Mouse (Mus musculus): Measurements from ENCODE around the gene Siglece.
A peak's percentile ranks its signal among the peaks of the same experiment; 100 is the strongest.
"Not testable (repeated sequence)": the region's sequence is repeated elsewhere in the genome, so short reads cannot be mapped to it uniquely, and the experiment has no call there.

Gene Siglece

GRCm38 (mm10) chr7:43660002-43660401, at the start of gene Siglece:
Siglece (minus strand) TSS chr7:43660161.
- no peak for DNase-seq (ENCODE audit: low spot score)

GRCm38 (mm10) chr7:43690118-43690517, 30.2 kb upstream of the Siglece start, which contains the start of gene Klk14:
Klk14 (plus strand) TSS chr7:43690418.
- no peak for DNase-seq (ENCODE audit: low spot score)

GRCm38 (mm10) chr7:43685088-43685487, 25.1 kb upstream of the Siglece start:
- DNase-seq (ENCODE audit: low spot score): no peak

GRCm38 (mm10) chr7:43682511-43682910, 22.6 kb upstream of the Siglece start:
- not testable (repeated sequence) for DNase-seq (ENCODE audit: low spot score)

GRCm38 (mm10) chr7:43680960-43681359, 21.0 kb upstream of the Siglece start:
- no peak for DNase-seq (ENCODE audit: low spot score)

- DNase-seq (ENCODE audit: low spot score): no peak
Observed at GRCm38 (mm10) chr7:43678517-43678916, 18.6 kb upstream of the Siglece start.

- no peak for DNase-seq (ENCODE audit: low spot score)
Observed at GRCm38 (mm10) chr7:43675091-43675490, 15.1 kb upstream of the Siglece start.

- no peak for DNase-seq (ENCODE audit: low spot score)
Observed at GRCm38 (mm10) chr7:43672581-43673260, 12.8 kb upstream of the Siglece start.

GRCm38 (mm10) chr7:43671809-43672580, 12.0 kb upstream of the Siglece start, which contains the start of gene Ctu1:
Ctu1 (plus strand) TSS chr7:43672016.
- DNase-seq (ENCODE audit: low spot score): peak; percentile 92

GRCm38 (mm10) chr7:43671064-43671808, 11.3 kb upstream of the Siglece start:
- no peak for DNase-seq (ENCODE audit: low spot score)

- DNase-seq (ENCODE audit: low spot score): no peak
Observed at GRCm38 (mm10) chr7:43668582-43668981, 8.6 kb upstream of the Siglece start.

- not testable (repeated sequence) for DNase-seq (ENCODE audit: low spot score)
Observed at GRCm38 (mm10) chr7:43667221-43667620, 7.3 kb upstream of the Siglece start.

GRCm38 (mm10) chr7:43662804-43663203, 2.8 kb upstream of the Siglece start:
- DNase-seq (ENCODE audit: low spot score): no peak

GRCm38 (mm10) chr7:43656232-43656631, 3.7 kb downstream of the Siglece start:
- no peak for DNase-seq (ENCODE audit: low spot score)

GRCm38 (mm10) chr7:43654519-43654918, 5.4 kb downstream of the Siglece start:
- DNase-seq (ENCODE audit: low spot score): no peak

- DNase-seq (ENCODE audit: low spot score): no peak
Observed at GRCm38 (mm10) chr7:43652683-43653082, 7.3 kb downstream of the Siglece start.

GRCm38 (mm10) chr7:43643046-43643652, 16.8 kb downstream of the Siglece start:
- no peak for DNase-seq (ENCODE audit: low spot score)

- DNase-seq (ENCODE audit: low spot score): no peak
Observed at GRCm38 (mm10) chr7:43642587-43642986, 17.4 kb downstream of the Siglece start.

GRCm38 (mm10) chr7:43637118-43637517, 22.8 kb downstream of the Siglece start:
- DNase-seq (ENCODE audit: low spot score): no peak

- DNase-seq (ENCODE audit: low spot score): no peak
Observed at GRCm38 (mm10) chr7:43636194-43636593, 23.8 kb downstream of the Siglece start.

GRCm38 (mm10) chr7:43634500-43634899, 25.5 kb downstream of the Siglece start, which contains the start of gene Ceacam18:
Ceacam18 (plus strand) TSS chr7:43634707.
- no peak for DNase-seq (ENCODE audit: low spot score)

- DNase-seq (ENCODE audit: low spot score): no peak
Observed at GRCm38 (mm10) chr7:43633940-43634339, 26.0 kb downstream of the Siglece start.

All from left cerebral cortex, adult 11 months (tissue).